8 mouse cellular contexts compared by ENCODE assay signal in the genomic region with DNA sequence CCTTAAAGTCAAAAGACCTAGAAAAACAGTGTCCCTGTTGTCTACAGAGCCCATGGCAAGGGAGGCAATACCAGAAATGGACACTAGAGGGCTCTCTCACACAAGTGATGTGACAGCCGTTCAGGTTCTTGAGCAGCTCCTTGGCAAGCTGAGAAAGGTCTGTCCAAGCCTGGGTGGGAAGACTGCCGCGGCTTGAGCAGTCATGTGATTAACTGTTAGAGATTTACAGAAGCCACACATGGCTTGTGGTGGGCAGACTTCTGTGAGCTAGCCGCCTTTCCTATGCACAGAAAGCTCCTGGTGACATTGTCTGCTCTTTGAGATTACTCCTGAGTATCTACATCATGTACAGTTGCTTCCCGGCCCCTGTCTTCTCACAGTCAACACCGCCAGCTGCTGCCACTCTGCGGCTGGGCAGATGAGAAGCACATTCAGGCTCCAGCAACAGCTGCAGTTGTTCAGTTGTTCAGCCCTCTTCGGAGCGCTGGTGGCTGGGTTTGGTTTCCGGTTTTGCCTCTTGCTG.
DNase-seq lines count a peak whose midpoint lies in the region; ATAC-seq lines count a peak whose summit lies in the region.

No protein-coding gene starts in this region.

- H3K27ac ChIP-seq in midbrain, embryonic 10.5 days (replicated peaks): no peak overlapping the region

- peak; percentile 89 for ATAC-seq in inflammation-experienced regulatory T-cells, adult 6 months

- H3K27me3 ChIP-seq in midbrain, embryonic 10.5 days (ENCODE audit: low read depth, poor library complexity, severe bottlenecking): peaks cover 13% of the 10 kb centered on the region; the same call in 1 of the 2 replicates

- peak; percentile 87 to 91 for DNase-seq in adrenal gland, adult 18-20 months (ENCODE audit: low spot score in 2 of 2)
- peak; percentile 97 for DNase-seq in embryo, embryonic 10.5 days (ENCODE audit: low spot score)
- DNase-seq in gastrocnemius, postnatal 25 days: peak; percentile 63
- DNase-seq in left cerebral cortex, adult 9 months (ENCODE audit: low spot score in 2 of 2): peak; percentile 42 to 92
- peak; percentile 86 for DNase-seq in midbrain, embryonic 10.5 days (ENCODE audit: low spot score)
- DNase-seq in right cerebral cortex, postnatal 36 days (ENCODE audit: low spot score in 2 of 2): peak; percentile 76 to 82
- DNase-seq in urinary bladder, postnatal 4 days (ENCODE audit: low spot score in 2 of 2): peak; percentile 72 to 90

- no peaks in the 10 kb centered on the region for H3K9me3 ChIP-seq in midbrain, embryonic 10.5 days (replicated peaks)

- H3K4me3 ChIP-seq in midbrain, embryonic 10.5 days: no peak overlapping the region

- no peaks in the 10 kb centered on the region for H3K36me3 ChIP-seq in midbrain, embryonic 10.5 days

- WGBS in midbrain, embryonic 10.5 days: 56% methylated on average over 10 of the region's 10 CpGs

- peaks cover 8% of the 10 kb centered on the region for H3K4me1 ChIP-seq in midbrain, embryonic 10.5 days
